Mouse (Mus musculus) retina, adult 2 months (tissue): ENCODE data around the gene Clasp1.

Source experiments
- DNase-seq: peaks from one replicate; pipeline ENCODE4 v3.0.0-alpha.2; 2012; ENCODE audit warnings: low read depth, low spot score

The Clasp1 gene

GRCm38 (mm10) chr1:118402966-118403365 is 14.1 kb downstream of the Clasp1 start:
- DNase-seq, result no peak

GRCm38 (mm10) chr1:118403440-118403839 is 14.6 kb downstream of the Clasp1 start:
- DNase-seq, result no peak

GRCm38 (mm10) chr1:118407586-118408250 is 18.9 kb downstream of the Clasp1 start:
- no peak for DNase-seq

GRCm38 (mm10) chr1:118409249-118409648 is 20.4 kb downstream of the Clasp1 start:
- no peak for DNase-seq

- no peak for DNase-seq
Measured at GRCm38 (mm10) chr1:118410824-118411223, 22.0 kb downstream of the Clasp1 start.

GRCm38 (mm10) chr1:118413169-118413568 is 24.3 kb downstream of the Clasp1 start:
- no peak for DNase-seq

GRCm38 (mm10) chr1:118417047-118417730 is 28.3 kb downstream of the Clasp1 start:
- DNase-seq, result no peak

GRCm38 (mm10) chr1:118419399-118419798 is 30.5 kb downstream of the Clasp1 start:
- DNase-seq, result no peak

GRCm38 (mm10) chr1:118421149-118421548 is 32.3 kb downstream of the Clasp1 start:
- no peak for DNase-seq

- no peak for DNase-seq
Measured at GRCm38 (mm10) chr1:118422812-118423211, 34.0 kb downstream of the Clasp1 start.

- no peak for DNase-seq
Measured at GRCm38 (mm10) chr1:118425982-118426381, 37.1 kb downstream of the Clasp1 start.

- no peak for DNase-seq
Measured at GRCm38 (mm10) chr1:118428354-118429084, 39.7 kb downstream of the Clasp1 start.

GRCm38 (mm10) chr1:118431548-118431947 is 42.7 kb downstream of the Clasp1 start:
- no peak for DNase-seq

GRCm38 (mm10) chr1:118435001-118435473 is 46.2 kb downstream of the Clasp1 start:
- DNase-seq, result no peak

- no peak for DNase-seq
Measured at GRCm38 (mm10) chr1:118437856-118438255, 49.0 kb downstream of the Clasp1 start.

- DNase-seq, result no peak
Measured at GRCm38 (mm10) chr1:118438332-118438731, 49.5 kb downstream of the Clasp1 start.

GRCm38 (mm10) chr1:118440547-118440946 is 51.7 kb downstream of the Clasp1 start:
- DNase-seq, result no peak

GRCm38 (mm10) chr1:118444420-118444819 is 55.6 kb downstream of the Clasp1 start:
- no peak for DNase-seq

- DNase-seq, result no peak
Measured at GRCm38 (mm10) chr1:118444988-118445387, 56.1 kb downstream of the Clasp1 start.

GRCm38 (mm10) chr1:118445441-118445840 is 56.6 kb downstream of the Clasp1 start:
- no peak for DNase-seq

- DNase-seq, result no peak
Measured at GRCm38 (mm10) chr1:118446006-118446405, 57.1 kb downstream of the Clasp1 start.

- DNase-seq, result no peak
Measured at GRCm38 (mm10) chr1:118447131-118447530, 58.3 kb downstream of the Clasp1 start.
